Mouse (Mus musculus): ENCODE measurements around the gene Washc2.

DNA sequence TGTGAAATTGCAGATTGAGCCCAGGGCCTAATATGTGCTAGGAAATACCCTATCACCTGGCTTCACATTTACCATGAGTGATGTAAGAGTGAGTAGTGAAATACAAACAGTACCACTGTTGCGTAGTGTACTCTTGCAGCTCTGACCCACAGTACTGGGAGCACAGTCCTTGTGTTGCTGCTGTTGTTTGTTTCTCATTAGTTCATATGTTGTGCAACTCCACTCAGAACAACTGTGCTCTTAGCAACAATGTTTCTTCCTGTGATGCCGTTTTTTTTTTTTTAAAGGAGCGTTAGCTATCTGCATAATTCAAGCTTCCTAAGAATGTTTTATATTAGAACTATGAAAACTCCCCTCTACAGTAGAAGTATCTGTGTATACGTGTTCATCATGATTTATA lies 57.8 kb downstream of the Washc2 start:
- no peak for TF ChIP-seq CTCF (IDR thresholded peaks at IDR 0.05; ENCODE audit: low read depth)
- TF ChIP-seq EP300 (IDR thresholded peaks at IDR 0.05; ENCODE audit: low read depth), result no peak

Measured in liver, embryonic 14.5 days (tissue).